Mouse (Mus musculus): Measurements from ENCODE around the gene Cyb5rl. TPM values are rescaled to one million over a fixed set of nuclear protein-coding genes. Genes with fewer than 3 reads are reported as not detected.

Gene Cyb5rl
- polyA plus RNA-seq, 1 experiment from 2014 or later: 5.2 TPM

DNA sequence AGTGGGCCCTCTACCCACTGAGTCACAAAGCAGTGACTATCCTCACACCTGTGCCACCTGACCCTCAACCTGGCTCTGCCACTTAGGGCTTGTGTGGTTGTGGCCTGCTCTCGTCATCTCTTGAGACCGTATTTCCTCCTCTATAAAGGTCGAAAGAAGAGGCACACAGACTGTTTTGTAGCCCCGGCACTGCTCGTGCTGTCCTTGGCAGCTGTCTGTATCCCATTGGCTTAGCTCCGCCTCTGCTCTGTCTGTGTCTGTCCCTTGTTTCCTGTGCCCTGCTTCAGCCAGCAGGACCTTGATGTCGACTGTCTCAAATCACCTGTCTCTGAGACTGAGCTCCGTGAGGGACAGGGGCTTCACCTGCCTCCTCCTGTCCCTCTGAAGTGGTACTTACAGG, 40.3 kb upstream of the Cyb5rl start:
- peaks cover 6% of the 10 kb centered on the region; the same call in 1 of the 2 replicates for H3K4me1 ChIP-seq (replicated peaks; ENCODE audit: control insufficient read depth, insufficient read depth, low read length)
- peaks cover 3% of the 10 kb centered on the region; the same call in 1 of the 2 replicates for H3K36me3 ChIP-seq (ENCODE audit: control insufficient read depth, insufficient read depth, low read length)
- 74% methylated on average over 8 of the region's 8 CpGs for WGBS

DNA sequence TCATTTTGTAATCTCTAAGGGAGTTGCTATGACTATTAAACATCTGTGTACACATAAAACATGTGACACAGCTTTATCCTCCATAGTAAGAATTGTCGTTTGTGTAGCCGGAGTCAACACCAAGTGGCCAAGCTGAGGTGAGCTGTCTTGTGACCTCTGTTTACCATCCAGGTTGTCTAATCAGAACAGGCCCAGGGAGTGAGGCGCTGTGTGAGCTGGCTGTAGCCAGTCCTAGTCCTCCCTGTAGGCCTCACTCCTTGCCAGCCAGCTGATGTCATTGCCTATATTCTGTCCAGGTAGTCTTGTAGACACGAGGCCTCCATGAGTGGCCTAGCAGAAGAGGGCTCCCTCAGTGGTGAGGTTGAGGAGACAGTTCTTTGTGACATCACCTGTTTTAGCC, 31.1 kb upstream of the Cyb5rl start:
- Histone ChIP-seq H3K9me3 (ENCODE audit: control insufficient read depth, low read length) (no peaks in the 10 kb centered on the region), H3K27me3 (ENCODE audit: control insufficient read depth, insufficient read depth, low read length) (no peaks in the 10 kb centered on the region), H3K9ac (ENCODE audit: low read length) (no peak overlapping the region), H3K36me3 (ENCODE audit: control insufficient read depth, insufficient read depth, low read length) (peaks cover 13% of the 10 kb centered on the region), H3K4me2 (ENCODE audit: low read depth, low read length, severe bottlenecking) (no peak overlapping the region), H3K27ac (ENCODE audit: low read depth, low read length) (no peak overlapping the region), H3K4me3 (ENCODE audit: low read depth, low read length) (no peak overlapping the region), H3K4me1 (replicated peaks; ENCODE audit: control insufficient read depth, insufficient read depth, low read length) (no peaks in the 10 kb centered on the region)
- DNase-seq (ENCODE audit: low spot score) (no peak), ATAC-seq (replicated peaks; ENCODE audit: low FRiP score) (no peak)
- WGBS: 87% methylated on average over 4 of the region's 4 CpGs

More for the DNA sequence above, 40.3 kb upstream of the Cyb5rl start:
- DNase-seq (ENCODE audit: low spot score) (no peak), ATAC-seq (replicated peaks; ENCODE audit: low FRiP score) (no peak)
- H3K4me3 ChIP-seq (ENCODE audit: low read depth, low read length): no peak overlapping the region
- no peak overlapping the region for H3K9ac ChIP-seq (ENCODE audit: low read length)
- H3K27me3 ChIP-seq (ENCODE audit: control insufficient read depth, insufficient read depth, low read length): no peaks in the 10 kb centered on the region
- no peaks in the 10 kb centered on the region for H3K9me3 ChIP-seq (ENCODE audit: control insufficient read depth, low read length)
- H3K27ac ChIP-seq (ENCODE audit: low read depth, low read length): no peak overlapping the region
- H3K4me2 ChIP-seq (ENCODE audit: low read depth, low read length, severe bottlenecking): no peak overlapping the region

- H3K4me2 ChIP-seq (ENCODE audit: low read depth, low read length, severe bottlenecking): no peak overlapping the region
- no peak overlapping the region for H3K4me3 ChIP-seq (ENCODE audit: low read depth, low read length)
- H3K36me3 ChIP-seq (ENCODE audit: control insufficient read depth, insufficient read depth, low read length): peaks cover 18% of the 10 kb centered on the region
- no peaks in the 10 kb centered on the region for H3K27me3 ChIP-seq (ENCODE audit: control insufficient read depth, insufficient read depth, low read length)
- H3K9ac ChIP-seq (ENCODE audit: low read length): no peak overlapping the region
- ATAC-seq (replicated peaks; ENCODE audit: low FRiP score) (no peak), DNase-seq (ENCODE audit: low spot score) (no peak)
- no peak overlapping the region for H3K27ac ChIP-seq (ENCODE audit: low read depth, low read length)
- WGBS: 88% methylated on average over 2 of the region's 2 CpGs
- H3K4me1 ChIP-seq (replicated peaks; ENCODE audit: control insufficient read depth, insufficient read depth, low read length): no peaks in the 10 kb centered on the region
- no peaks in the 10 kb centered on the region for H3K9me3 ChIP-seq (ENCODE audit: control insufficient read depth, low read length)
Observed at GRCm38 (mm10) chr4:107036985-107037384, 29.8 kb upstream of the Cyb5rl start.

- Histone ChIP-seq H3K27ac (ENCODE audit: low read depth, low read length) (no peak overlapping the region), H3K4me3 (ENCODE audit: low read depth, low read length) (no peak overlapping the region), H3K36me3 (ENCODE audit: control insufficient read depth, insufficient read depth, low read length) (peaks cover 18% of the 10 kb centered on the region), H3K27me3 (ENCODE audit: control insufficient read depth, insufficient read depth, low read length) (no peaks in the 10 kb centered on the region), H3K4me2 (ENCODE audit: low read depth, low read length, severe bottlenecking) (no peak overlapping the region), H3K4me1 (replicated peaks; ENCODE audit: control insufficient read depth, insufficient read depth, low read length) (no peaks in the 10 kb centered on the region), H3K9me3 (ENCODE audit: control insufficient read depth, low read length) (no peaks in the 10 kb centered on the region), H3K9ac (ENCODE audit: low read length) (no peak overlapping the region)
- ATAC-seq (replicated peaks; ENCODE audit: low FRiP score) (no peak), DNase-seq (ENCODE audit: low spot score) (no peak)
- WGBS: 90% methylated on average over 4 of the region's 4 CpGs
Observed at GRCm38 (mm10) chr4:107038303-107038702, 28.5 kb upstream of the Cyb5rl start.

DNA sequence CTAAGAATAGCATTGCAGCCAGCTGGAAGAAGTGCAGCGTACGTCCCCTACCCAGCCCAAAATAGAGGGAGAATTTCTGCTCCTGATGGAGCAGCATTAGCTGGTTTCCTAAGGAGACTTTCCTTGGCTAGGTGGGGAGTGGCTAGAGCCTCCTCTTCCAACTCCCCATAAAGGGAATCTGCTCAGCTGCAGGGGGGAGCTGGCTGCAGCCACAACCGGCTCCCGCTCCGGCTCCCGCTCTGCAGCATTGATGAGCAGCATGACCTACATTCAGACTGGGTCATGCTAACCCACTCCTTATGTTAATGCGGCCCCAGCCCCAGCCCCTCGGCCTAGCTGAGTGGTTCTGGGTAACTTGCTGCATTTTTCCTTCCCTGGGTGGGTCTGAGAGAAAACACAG, 27.5 kb upstream of the Cyb5rl start:
- WGBS: 65% methylated on average over 8 of the region's 8 CpGs
- Histone ChIP-seq H3K9ac (ENCODE audit: low read length) (no peak overlapping the region), H3K9me3 (ENCODE audit: control insufficient read depth, low read length) (no peaks in the 10 kb centered on the region), H3K4me1 (replicated peaks; ENCODE audit: control insufficient read depth, insufficient read depth, low read length) (no peaks in the 10 kb centered on the region), H3K27ac (ENCODE audit: low read depth, low read length) (no peak overlapping the region), H3K27me3 (ENCODE audit: control insufficient read depth, insufficient read depth, low read length) (no peaks in the 10 kb centered on the region), H3K36me3 (ENCODE audit: control insufficient read depth, insufficient read depth, low read length) (peaks cover 18% of the 10 kb centered on the region), H3K4me2 (ENCODE audit: low read depth, low read length, severe bottlenecking) (no peak overlapping the region), H3K4me3 (ENCODE audit: low read depth, low read length) (no peak overlapping the region)
- DNase-seq (ENCODE audit: low spot score) (no peak), ATAC-seq (replicated peaks; ENCODE audit: low FRiP score) (no peak)

GRCm38 (mm10) chr4:107042304-107042703, 24.5 kb upstream of the Cyb5rl start:
- Histone ChIP-seq H3K4me3 (ENCODE audit: low read depth, low read length) (no peak overlapping the region), H3K9ac (ENCODE audit: low read length) (no peak overlapping the region), H3K27ac (ENCODE audit: low read depth, low read length) (no peak overlapping the region), H3K36me3 (ENCODE audit: control insufficient read depth, insufficient read depth, low read length) (peaks cover 16% of the 10 kb centered on the region), H3K9me3 (ENCODE audit: control insufficient read depth, low read length) (no peaks in the 10 kb centered on the region), H3K27me3 (ENCODE audit: control insufficient read depth, insufficient read depth, low read length) (no peaks in the 10 kb centered on the region), H3K4me1 (replicated peaks; ENCODE audit: control insufficient read depth, insufficient read depth, low read length) (no peaks in the 10 kb centered on the region), H3K4me2 (ENCODE audit: low read depth, low read length, severe bottlenecking) (no peak overlapping the region)
- 90% methylated on average over 6 of the region's 6 CpGs for WGBS
- DNase-seq (ENCODE audit: low spot score) (no peak), ATAC-seq (replicated peaks; ENCODE audit: low FRiP score) (no peak)

- Histone ChIP-seq H3K27me3 (ENCODE audit: control insufficient read depth, insufficient read depth, low read length) (no peaks in the 10 kb centered on the region), H3K4me3 (ENCODE audit: low read depth, low read length) (no peak overlapping the region), H3K27ac (ENCODE audit: low read depth, low read length) (no peak overlapping the region), H3K36me3 (ENCODE audit: control insufficient read depth, insufficient read depth, low read length) (peaks cover 7% of the 10 kb centered on the region), H3K4me1 (replicated peaks; ENCODE audit: control insufficient read depth, insufficient read depth, low read length) (no peaks in the 10 kb centered on the region), H3K4me2 (ENCODE audit: low read depth, low read length, severe bottlenecking) (no peak overlapping the region), H3K9ac (ENCODE audit: low read length) (no peak overlapping the region), H3K9me3 (ENCODE audit: control insufficient read depth, low read length) (no peaks in the 10 kb centered on the region)
- ATAC-seq (replicated peaks; ENCODE audit: low FRiP score) (no peak), DNase-seq (ENCODE audit: low spot score) (no peak)
- WGBS: 97% methylated on average over 13 of the region's 13 CpGs
Observed at GRCm38 (mm10) chr4:107045188-107045587, 21.6 kb upstream of the Cyb5rl start.

DNA sequence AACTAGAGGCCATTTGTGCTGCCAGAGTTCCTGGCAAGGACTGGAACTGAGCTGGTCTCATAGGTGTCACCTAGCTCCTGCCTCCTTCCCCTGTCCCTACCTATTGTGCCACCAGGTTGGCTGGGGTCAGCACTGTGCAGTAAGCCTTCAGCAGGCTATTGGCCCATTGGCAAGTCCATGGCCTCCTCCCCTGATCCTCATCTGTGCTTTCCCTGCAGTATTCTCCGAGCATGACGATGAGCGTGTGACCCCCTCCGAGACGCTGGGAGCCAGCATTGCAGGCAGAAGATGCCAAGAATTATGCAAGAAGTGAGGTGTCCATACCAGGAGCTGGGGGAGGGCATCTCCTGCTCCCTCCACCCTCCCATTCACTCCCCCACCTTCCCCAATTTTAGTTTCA, 19.0 kb upstream of the Cyb5rl start:
- no peaks in the 10 kb centered on the region; the same call in 1 of the 2 replicates for H3K36me3 ChIP-seq (ENCODE audit: control insufficient read depth, insufficient read depth, low read length)
- no peak overlapping the region for H3K4me2 ChIP-seq (ENCODE audit: low read depth, low read length, severe bottlenecking)
- DNase-seq (ENCODE audit: low spot score) (no peak), ATAC-seq (replicated peaks; ENCODE audit: low FRiP score) (no peak)
- H3K9me3 ChIP-seq (ENCODE audit: control insufficient read depth, low read length): no peaks in the 10 kb centered on the region
- no peak overlapping the region for H3K9ac ChIP-seq (ENCODE audit: low read length)
- no peak overlapping the region for H3K27ac ChIP-seq (ENCODE audit: low read depth, low read length)
- no peaks in the 10 kb centered on the region for H3K27me3 ChIP-seq (ENCODE audit: control insufficient read depth, insufficient read depth, low read length)
- 89% methylated on average over 5 of the region's 5 CpGs for WGBS
- no peaks in the 10 kb centered on the region for H3K4me1 ChIP-seq (replicated peaks; ENCODE audit: control insufficient read depth, insufficient read depth, low read length)
- H3K4me3 ChIP-seq (ENCODE audit: low read depth, low read length): no peak overlapping the region

DNA sequence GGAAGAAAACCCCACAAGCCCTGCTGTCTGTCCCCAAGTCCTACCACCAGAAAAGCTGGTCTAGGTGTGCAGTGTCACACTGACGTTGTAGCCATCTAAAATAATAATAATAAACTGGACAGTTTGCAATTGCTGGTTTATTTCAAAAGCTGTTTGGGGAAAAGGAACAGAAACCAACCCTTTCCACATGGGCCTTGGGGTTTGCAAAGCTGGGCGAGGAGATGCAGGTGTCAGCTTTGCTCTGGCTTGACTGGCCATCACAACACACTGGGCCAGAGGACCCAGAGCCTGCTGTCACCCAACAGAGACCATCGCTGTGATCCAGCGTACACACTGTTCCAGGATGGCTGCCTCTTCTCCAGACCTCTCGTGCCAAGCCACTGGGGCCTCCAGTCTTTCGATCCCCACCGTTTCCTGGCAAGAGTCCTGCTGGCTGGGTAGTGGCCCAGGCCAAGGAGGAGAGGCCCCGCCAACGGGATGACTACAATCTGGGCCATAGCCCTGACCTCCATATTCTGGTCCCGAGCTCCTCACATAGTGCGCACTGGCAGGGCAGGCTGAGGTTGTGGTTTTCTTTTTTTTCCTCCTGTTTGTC, 18.1 kb upstream of the Cyb5rl start:
- Histone ChIP-seq H3K4me1 (replicated peaks; ENCODE audit: control insufficient read depth, insufficient read depth, low read length) (no peaks in the 10 kb centered on the region), H3K36me3 (ENCODE audit: control insufficient read depth, insufficient read depth, low read length) (no peaks in the 10 kb centered on the region; the same call in 1 of the 2 replicates), H3K4me3 (ENCODE audit: low read depth, low read length) (no peak overlapping the region), H3K27me3 (ENCODE audit: control insufficient read depth, insufficient read depth, low read length) (no peaks in the 10 kb centered on the region), H3K4me2 (ENCODE audit: low read depth, low read length, severe bottlenecking) (no peak overlapping the region), H3K27ac (ENCODE audit: low read depth, low read length) (no peak overlapping the region), H3K9ac (ENCODE audit: low read length) (no peak overlapping the region), H3K9me3 (ENCODE audit: control insufficient read depth, low read length) (no peaks in the 10 kb centered on the region)
- DNase-seq (ENCODE audit: low spot score): no peak
- ATAC-seq (replicated peaks; ENCODE audit: low FRiP score): no peak
- WGBS: 91% methylated on average over 11 of the region's 11 CpGs

Measured in forebrain, embryonic 11.5 days (tissue).